Mouse (Mus musculus): Measurements from ENCODE around the gene Snx11.
"Not testable (repeated sequence)": the region's sequence is repeated elsewhere in the genome, so short reads cannot be mapped to it uniquely, and the experiment has no call there.

Snx11 gene

GRCm38 (mm10) chr11:96795491-96795890, 18.1 kb upstream of the Snx11 start:
- DNase-seq, result no peak

GRCm38 (mm10) chr11:96790681-96791080, 13.3 kb upstream of the Snx11 start:
- DNase-seq, result no peak

GRCm38 (mm10) chr11:96789990-96790389, 12.6 kb upstream of the Snx11 start:
- DNase-seq, result no peak

- DNase-seq, result peak; percentile 92
Measured at GRCm38 (mm10) chr11:96788871-96789795, 11.8 kb upstream of the Snx11 start, which contains the start of gene Cbx1. Cbx1 (plus strand) TSS chr11:96789127.

- DNase-seq, result no peak
Measured at GRCm38 (mm10) chr11:96786731-96787450, 9.5 kb upstream of the Snx11 start.

GRCm38 (mm10) chr11:96784847-96785246, 7.5 kb upstream of the Snx11 start:
- DNase-seq, result peak; percentile 81

- no peak for DNase-seq
Measured at GRCm38 (mm10) chr11:96781425-96781824, 4.1 kb upstream of the Snx11 start.

GRCm38 (mm10) chr11:96780306-96780705, 2.9 kb upstream of the Snx11 start:
- DNase-seq, result no peak

GRCm38 (mm10) chr11:96778061-96778627, 785 bp upstream of the Snx11 start:
- not testable (repeated sequence) for DNase-seq

- DNase-seq, result no peak
Measured at GRCm38 (mm10) chr11:96776068-96776467, 1.3 kb downstream of the Snx11 start.

- DNase-seq, result no peak
Measured at GRCm38 (mm10) chr11:96775665-96776064, 1.7 kb downstream of the Snx11 start.

GRCm38 (mm10) chr11:96775063-96775462, 2.3 kb downstream of the Snx11 start:
- DNase-seq, result no peak

- DNase-seq, result no peak
Measured at GRCm38 (mm10) chr11:96774536-96774935, 2.8 kb downstream of the Snx11 start.

GRCm38 (mm10) chr11:96772413-96772812, 4.9 kb downstream of the Snx11 start:
- no peak for DNase-seq

GRCm38 (mm10) chr11:96771274-96771975, 5.9 kb downstream of the Snx11 start:
- no peak for DNase-seq

GRCm38 (mm10) chr11:96768240-96768639, 9.1 kb downstream of the Snx11 start:
- DNase-seq, result no peak

GRCm38 (mm10) chr11:96767096-96767495, 10.3 kb downstream of the Snx11 start:
- DNase-seq, result no peak

GRCm38 (mm10) chr11:96766555-96766954, 10.8 kb downstream of the Snx11 start:
- no peak for DNase-seq

- DNase-seq, result no peak
Measured at GRCm38 (mm10) chr11:96765645-96766044, 11.7 kb downstream of the Snx11 start.

GRCm38 (mm10) chr11:96764511-96765350, 12.6 kb downstream of the Snx11 start:
- no peak for DNase-seq

- no peak for DNase-seq
Measured at GRCm38 (mm10) chr11:96762742-96763470, 14.5 kb downstream of the Snx11 start.

Measured in thymus, postnatal 14 days (tissue).